Mouse (Mus musculus) spleen, embryonic (tissue): ENCODE measurements around the gene Fcho1.

Experiments
- CTCF ChIA-PET: fragments of 350-600 bp; sonication (Branson Sonifier 250); formaldehyde crosslinking; loops from one replicate; lab custom pipeline; 2022; lab: Charles Lee

The Fcho1 gene

GRCm38 (mm10) chr8:71667256-71667655 lies 58.3 kb downstream of the Fcho1 start:
- CTCF ChIA-PET, result no interaction called here

GRCm38 (mm10) chr8:71666855-71667254 lies 58.7 kb downstream of the Fcho1 start:
- CTCF ChIA-PET, result no interaction called here

- CTCF ChIA-PET, result no interaction called here
These were observed 60.0 kb downstream of the Fcho1 start for GRCm38 (mm10) chr8:71665331-71666130.

- CTCF ChIA-PET, result interaction anchor here (0.7 to 1.6 kb wide), 5 partner anchors 32 to 165 kb away, joined by 3 to 7 read pairs (median 3); no protein-coding TSS in a partner anchor
These were observed 65.0 kb downstream of the Fcho1 start for GRCm38 (mm10) chr8:71660325-71661120.

GRCm38 (mm10) chr8:71659751-71660150 lies 65.8 kb downstream of the Fcho1 start:
- CTCF ChIA-PET, result interaction anchor here (0.6 kb wide), 1 partner anchor 65 kb away, joined by 5 read pairs; no protein-coding TSS in a partner anchor

GRCm38 (mm10) chr8:71658515-71659049 lies 66.9 kb downstream of the Fcho1 start:
- CTCF ChIA-PET, result no interaction called here
